Mouse (Mus musculus): ENCODE measurements at regions not wholly inside any gene's neighbourhood (a gene's known extent, or its start where the extent isn't known, plus 50 kb on each side); places are given as distances from the start of the nearest gene placed in this dataset.
"Not testable (repeated sequence)": the region's sequence is repeated elsewhere in the genome, so short reads cannot be mapped to it uniquely, and the experiment has no call there.

GRCm38 (mm10) chr13:82005929-82006726 lies 223.3 kb downstream of the Cetn3 start:
- TF ChIP-seq CTCF (IDR thresholded peaks at IDR 0.05; ENCODE audit: extremely low read depth, insufficient read depth, low read length) (no peak), POLR2A (IDR thresholded peaks at IDR 0.05; ENCODE audit: extremely low read depth, insufficient read depth, low read length) (no peak)
- H3K27ac ChIP-seq (ENCODE audit: insufficient read depth, low read length): no peak overlapping the region

GRCm38 (mm10) chr13:82007222-82007621 lies 224.3 kb downstream of the Cetn3 start:
- H3K4me1 ChIP-seq (ENCODE audit: control insufficient read depth, insufficient read depth, low read length): no peaks in the 10 kb centered on the region
- no peak for TF ChIP-seq CTCF (IDR thresholded peaks at IDR 0.05; ENCODE audit: extremely low read depth, insufficient read depth, low read length)
- TF ChIP-seq POLR2A (IDR thresholded peaks at IDR 0.05; ENCODE audit: extremely low read depth, insufficient read depth, low read length): no peak
- no peak overlapping the region for H3K4me3 ChIP-seq (ENCODE audit: insufficient read depth, low read length)
- no peak overlapping the region for H3K27ac ChIP-seq (ENCODE audit: insufficient read depth, low read length)

More at GRCm38 (mm10) chr13:82005929-82006726, 223.3 kb downstream of the Cetn3 start:
- no peaks in the 10 kb centered on the region for H3K4me1 ChIP-seq (ENCODE audit: control insufficient read depth, insufficient read depth, low read length)
- H3K4me3 ChIP-seq (ENCODE audit: insufficient read depth, low read length): no peak overlapping the region

- TF ChIP-seq CTCF (IDR thresholded peaks at IDR 0.05; ENCODE audit: extremely low read depth, insufficient read depth, low read length): 0 out of 2 replicates have a peak, but pooled peaks have one; percentile 9
- no peak for TF ChIP-seq POLR2A (IDR thresholded peaks at IDR 0.05; ENCODE audit: extremely low read depth, insufficient read depth, low read length)
- H3K27ac ChIP-seq (ENCODE audit: insufficient read depth, low read length): no peak overlapping the region
- no peaks in the 10 kb centered on the region for H3K4me1 ChIP-seq (ENCODE audit: control insufficient read depth, insufficient read depth, low read length)
- H3K4me3 ChIP-seq (ENCODE audit: insufficient read depth, low read length): no peak overlapping the region
Observed at GRCm38 (mm10) chr13:82039623-82040022, 256.7 kb downstream of the Cetn3 start.

- TF ChIP-seq POLR2A (IDR thresholded peaks at IDR 0.05; ENCODE audit: extremely low read depth, insufficient read depth, low read length) (no peak), CTCF (IDR thresholded peaks at IDR 0.05; ENCODE audit: extremely low read depth, insufficient read depth, low read length) (no peak)
- Histone ChIP-seq H3K4me3 (ENCODE audit: insufficient read depth, low read length) (no peak overlapping the region), H3K27ac (ENCODE audit: insufficient read depth, low read length) (no peak overlapping the region), H3K4me1 (ENCODE audit: control insufficient read depth, insufficient read depth, low read length) (no peaks in the 10 kb centered on the region; the same call in 1 of the 2 replicates)
Observed at GRCm38 (mm10) chr13:82058131-82058731, 275.4 kb downstream of the Cetn3 start.

- Histone ChIP-seq H3K27ac (ENCODE audit: insufficient read depth, low read length) (no peak overlapping the region), H3K4me1 (ENCODE audit: control insufficient read depth, insufficient read depth, low read length) (no peaks in the 10 kb centered on the region; the same call in 1 of the 2 replicates), H3K4me3 (ENCODE audit: insufficient read depth, low read length) (no peak overlapping the region)
- TF ChIP-seq CTCF (IDR thresholded peaks at IDR 0.05; ENCODE audit: extremely low read depth, insufficient read depth, low read length) (no peak), POLR2A (IDR thresholded peaks at IDR 0.05; ENCODE audit: extremely low read depth, insufficient read depth, low read length) (no peak)
Observed at GRCm38 (mm10) chr13:82058872-82059271, 276.0 kb downstream of the Cetn3 start.

GRCm38 (mm10) chr13:82059498-82059897 lies 276.6 kb downstream of the Cetn3 start:
- no peaks in the 10 kb centered on the region; the same call in 1 of the 2 replicates for H3K4me1 ChIP-seq (ENCODE audit: control insufficient read depth, insufficient read depth, low read length)
- no peak for TF ChIP-seq CTCF (IDR thresholded peaks at IDR 0.05; ENCODE audit: extremely low read depth, insufficient read depth, low read length)
- no peak for TF ChIP-seq POLR2A (IDR thresholded peaks at IDR 0.05; ENCODE audit: extremely low read depth, insufficient read depth, low read length)
- no peak overlapping the region for H3K27ac ChIP-seq (ENCODE audit: insufficient read depth, low read length)
- H3K4me3 ChIP-seq (ENCODE audit: insufficient read depth, low read length): no peak overlapping the region

- not testable (repeated sequence) for H3K4me3 ChIP-seq (ENCODE audit: insufficient read depth, low read length); H3K27ac ChIP-seq (ENCODE audit: insufficient read depth, low read length); H3K4me1 ChIP-seq (ENCODE audit: control insufficient read depth, insufficient read depth, low read length)
Observed at GRCm38 (mm10) chr13:82063880-82064279, 281.0 kb downstream of the Cetn3 start.

- no peaks in the 10 kb centered on the region for H3K4me1 ChIP-seq (ENCODE audit: control insufficient read depth, insufficient read depth, low read length)
- no peak overlapping the region for H3K27ac ChIP-seq (ENCODE audit: insufficient read depth, low read length)
- H3K4me3 ChIP-seq (ENCODE audit: insufficient read depth, low read length): no peak overlapping the region
- no peak for TF ChIP-seq POLR2A (IDR thresholded peaks at IDR 0.05; ENCODE audit: extremely low read depth, insufficient read depth, low read length)
- no peak for TF ChIP-seq CTCF (IDR thresholded peaks at IDR 0.05; ENCODE audit: extremely low read depth, insufficient read depth, low read length)
Observed at GRCm38 (mm10) chr13:82066174-82066573, 283.3 kb downstream of the Cetn3 start.

- Histone ChIP-seq H3K4me1 (ENCODE audit: control insufficient read depth, insufficient read depth, low read length) (no peaks in the 10 kb centered on the region), H3K27ac (ENCODE audit: insufficient read depth, low read length) (no peak overlapping the region), H3K4me3 (ENCODE audit: insufficient read depth, low read length) (no peak overlapping the region)
- no peak for TF ChIP-seq CTCF (IDR thresholded peaks at IDR 0.05; ENCODE audit: extremely low read depth, insufficient read depth, low read length)
- no peak for TF ChIP-seq POLR2A (IDR thresholded peaks at IDR 0.05; ENCODE audit: extremely low read depth, insufficient read depth, low read length)
Observed at GRCm38 (mm10) chr13:82066674-82067270, 283.9 kb downstream of the Cetn3 start.

GRCm38 (mm10) chr13:82072449-82072848 lies 289.6 kb downstream of the Cetn3 start:
- Histone ChIP-seq H3K27ac (ENCODE audit: insufficient read depth, low read length) (no peak overlapping the region), H3K4me1 (ENCODE audit: control insufficient read depth, insufficient read depth, low read length) (no peaks in the 10 kb centered on the region), H3K4me3 (ENCODE audit: insufficient read depth, low read length) (no peak overlapping the region)
- TF ChIP-seq POLR2A (IDR thresholded peaks at IDR 0.05; ENCODE audit: extremely low read depth, insufficient read depth, low read length) (no peak), CTCF (IDR thresholded peaks at IDR 0.05; ENCODE audit: extremely low read depth, insufficient read depth, low read length) (no peak)

Data from cortical plate, adult 2 months (tissue).